Mouse (Mus musculus): ENCODE data around the gene Rraga. TPM values are rescaled to one million over a fixed set of nuclear protein-coding genes. Genes with fewer than 3 reads are reported as not detected.
"Not testable (repeated sequence)": the region's sequence is repeated elsewhere in the genome, so short reads cannot be mapped to it uniquely, and the experiment has no call there.

Gene Rraga
- polyA plus RNA-seq, 1 experiment from 2014 or later: 32.2 TPM

- H3K9me3 ChIP-seq: no peaks in the 10 kb centered on the region
- no peaks in the 10 kb centered on the region for H3K27me3 ChIP-seq (ENCODE audit: insufficient read depth, poor library complexity, severe bottlenecking)
- no peak overlapping the region for H3K4me3 ChIP-seq
- WGBS: 62% methylated on average over 2 of the region's 2 CpGs
- no peaks in the 10 kb centered on the region for H3K36me3 ChIP-seq
- no peak for DNase-seq (ENCODE audit: low spot score)
- H3K27ac ChIP-seq: no peak overlapping the region
- no peaks in the 10 kb centered on the region for H3K4me1 ChIP-seq
Measured at GRCm38 (mm10) chr4:86620506-86620905, 45.0 kb downstream of the Rraga start.

GRCm38 (mm10) chr4:86622116-86622515 lies 46.6 kb downstream of the Rraga start:
- H3K27me3 ChIP-seq (ENCODE audit: insufficient read depth, poor library complexity, severe bottlenecking): no peaks in the 10 kb centered on the region
- no peak for DNase-seq (ENCODE audit: low spot score)

GRCm38 (mm10) chr4:86622532-86622931 lies 47.1 kb downstream of the Rraga start:
- H3K4me1 ChIP-seq; H3K36me3 ChIP-seq; DNase-seq (ENCODE audit: low spot score); H3K4me3 ChIP-seq; H3K9me3 ChIP-seq; H3K27ac ChIP-seq; H3K27me3 ChIP-seq (ENCODE audit: insufficient read depth, poor library complexity, severe bottlenecking): not testable (repeated sequence)
- 80% methylated on average over 1 of the region's 1 CpGs for WGBS

More at GRCm38 (mm10) chr4:86622116-86622515, 46.6 kb downstream of the Rraga start:
- Histone ChIP-seq H3K36me3 (no peaks in the 10 kb centered on the region), H3K9me3 (no peaks in the 10 kb centered on the region), H3K4me3 (no peak overlapping the region), H3K4me1 (no peaks in the 10 kb centered on the region), H3K27ac (no peak overlapping the region)
- WGBS: 67% methylated on average over 3 of the region's 3 CpGs

DNA sequence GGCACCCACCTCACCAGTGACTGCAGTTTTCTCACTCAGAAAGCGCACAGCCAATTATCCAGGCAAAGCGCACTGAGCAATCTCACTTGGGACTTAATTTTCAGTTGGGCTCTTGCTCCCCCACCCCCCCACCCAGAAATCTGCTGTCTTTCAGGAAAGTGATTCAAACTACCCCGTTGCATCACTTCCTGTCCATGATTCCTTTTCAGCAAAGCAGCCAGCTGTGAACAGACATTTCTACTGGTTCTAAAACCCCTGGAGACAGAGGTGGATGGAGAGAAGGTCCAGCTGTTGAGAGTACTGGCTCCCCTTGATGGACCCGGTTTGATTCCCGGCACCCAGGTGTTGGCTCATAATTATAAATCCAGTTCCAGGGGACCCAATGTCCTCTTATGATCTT lies 50.0 kb downstream of the Rraga start:
- Histone ChIP-seq H3K4me1 (no peaks in the 10 kb centered on the region), H3K27ac (no peak overlapping the region), H3K9me3 (no peaks in the 10 kb centered on the region), H3K36me3 (no peaks in the 10 kb centered on the region), H3K27me3 (ENCODE audit: insufficient read depth, poor library complexity, severe bottlenecking) (no peaks in the 10 kb centered on the region), H3K4me3 (no peak overlapping the region)
- no peak for DNase-seq (ENCODE audit: low spot score)
- WGBS: 80% methylated on average over 5 of the region's 5 CpGs

GRCm38 (mm10) chr4:86626496-86626895 lies 51.0 kb downstream of the Rraga start:
- not testable (repeated sequence) for H3K4me3 ChIP-seq; H3K27ac ChIP-seq; H3K36me3 ChIP-seq; DNase-seq (ENCODE audit: low spot score); H3K27me3 ChIP-seq (ENCODE audit: insufficient read depth, poor library complexity, severe bottlenecking); H3K4me1 ChIP-seq; H3K9me3 ChIP-seq
- WGBS: 84% methylated on average over 7 of the region's 7 CpGs

Other genes with a start within 250 kb of the Rraga start
- gene Saxo1, start 17.3 kb upstream of the Rraga start, polyA plus RNA-seq (2016; fragmentation: Nextera tagmentation; extraction: Ambion mirVana): not detected in 2 replicates
- 17.3 and 21.2 TPM in 2 replicates for gene Haus6, start 36.4 kb downstream of the Rraga start, polyA plus RNA-seq (2016; fragmentation: Nextera tagmentation; extraction: Ambion mirVana)
- gene Plin2, start 94.4 kb downstream of the Rraga start, polyA plus RNA-seq (2016; fragmentation: Nextera tagmentation; extraction: Ambion mirVana): 74.0 and 90.7 TPM in 2 replicates
- 4.6 and 6.7 TPM in 2 replicates for gene Dennd4c, start 172.9 kb downstream of the Rraga start, polyA plus RNA-seq (2016; fragmentation: Nextera tagmentation; extraction: Ambion mirVana)

Data from heart, embryonic 10.5 days (tissue).